Mouse (Mus musculus) fibroblast of lung, adult 2 months (primary cell): ENCODE results near the gene Tmem220.
A peak's percentile ranks its signal among the peaks of the same experiment; 100 is the strongest.
"Not testable (repeated sequence)": the region's sequence is repeated elsewhere in the genome, so short reads cannot be mapped to it uniquely, and the experiment has no call there.

Experiments
- DNase-seq: peaks from one replicate; pipeline ENCODE4 v3.0.0-alpha.2; 2011; ENCODE audit warnings: low read depth

Gene Tmem220

GRCm38 (mm10) chr11:67019711-67020475 is 5.1 kb upstream of the Tmem220 start:
- DNase-seq: no peak

- DNase-seq: no peak
Observed at GRCm38 (mm10) chr11:67020948-67021347, 4.0 kb upstream of the Tmem220 start.

- no peak for DNase-seq
Observed at GRCm38 (mm10) chr11:67022354-67023115, 2.4 kb upstream of the Tmem220 start.

- DNase-seq: not testable (repeated sequence)
Observed at GRCm38 (mm10) chr11:67023191-67023590, 1.8 kb upstream of the Tmem220 start.

GRCm38 (mm10) chr11:67023802-67024340 is 1.1 kb upstream of the Tmem220 start:
- no peak for DNase-seq

GRCm38 (mm10) chr11:67030904-67031602 is 6.1 kb downstream of the Tmem220 start:
- DNase-seq: no peak

- no peak for DNase-seq
Observed at GRCm38 (mm10) chr11:67031603-67031915, 6.6 kb downstream of the Tmem220 start.

- DNase-seq: no peak
Observed at GRCm38 (mm10) chr11:67034775-67035485, 10.0 kb downstream of the Tmem220 start.

- DNase-seq: no peak
Observed at GRCm38 (mm10) chr11:67036229-67036628, 11.3 kb downstream of the Tmem220 start.

GRCm38 (mm10) chr11:67036892-67037291 is 11.9 kb downstream of the Tmem220 start:
- no peak for DNase-seq

- DNase-seq: no peak
Observed at GRCm38 (mm10) chr11:67039799-67040198, 14.8 kb downstream of the Tmem220 start.

- DNase-seq: no peak
Observed at GRCm38 (mm10) chr11:67040483-67040882, 15.5 kb downstream of the Tmem220 start.

- no peak for DNase-seq
Observed at GRCm38 (mm10) chr11:67043007-67043406, 18.1 kb downstream of the Tmem220 start.

GRCm38 (mm10) chr11:67044959-67045358 is 20.0 kb downstream of the Tmem220 start:
- DNase-seq: no peak

GRCm38 (mm10) chr11:67047199-67047598 is 22.2 kb downstream of the Tmem220 start:
- no peak for DNase-seq

GRCm38 (mm10) chr11:67048496-67048895 is 23.5 kb downstream of the Tmem220 start:
- DNase-seq: no peak

GRCm38 (mm10) chr11:67049256-67049655 is 24.3 kb downstream of the Tmem220 start:
- no peak for DNase-seq

GRCm38 (mm10) chr11:67051676-67052320 is 26.8 kb downstream of the Tmem220 start:
- no peak for DNase-seq

GRCm38 (mm10) chr11:67052321-67052952 is 27.5 kb downstream of the Tmem220 start, which contains the start of the genes Adprm and Sco1:
TSS of gene Adprm (minus strand) at chr11:67052594.
TSS of gene Sco1 (plus strand) at chr11:67052670.
- peak; percentile 81 for DNase-seq

- DNase-seq: no peak
Observed at GRCm38 (mm10) chr11:67054754-67055365, 29.9 kb downstream of the Tmem220 start.
